Mouse (Mus musculus): ENCODE data around the gene Scgb1b17. TPM values are rescaled to one million over a fixed set of nuclear protein-coding genes. Genes with fewer than 3 reads are reported as not detected.
"Not testable (repeated sequence)": the region's sequence is repeated elsewhere in the genome, so short reads cannot be mapped to it uniquely, and the experiment has no call there.

Gene Scgb1b17
- total RNA-seq (2021): not detected
- long read RNA-seq: 0 reads

- not testable (repeated sequence) for DNase-seq (ENCODE audit: low spot score in 2 of 2)
Observed at GRCm38 (mm10) chr7:33063149-33063548, at the start of gene Scgb1b17. Gene Scgb1b17, plus strand, starts transcription at chr7:33063449.

GRCm38 (mm10) chr7:33056461-33056860 is 6.8 kb upstream of the Scgb1b17 start, which contains the start of gene Scgb2b17:
Gene Scgb2b17, minus strand, starts transcription at chr7:33056561.
- DNase-seq (ENCODE audit: low spot score in 2 of 2): not testable (repeated sequence)

Other genes starting within 250 kb of the Scgb1b17 start
- not detected for gene Scgb2b15, start 233.8 kb upstream of the Scgb1b17 start, total RNA-seq (2021)
- not detected for gene Scgb1b15, start 226.9 kb upstream of the Scgb1b17 start, total RNA-seq (2021)
- not detected for gene Scgb2b17, start 6.9 kb upstream of the Scgb1b17 start, total RNA-seq (2021)
- not detected for gene Scgb2b18, start 110.4 kb downstream of the Scgb1b17 start, total RNA-seq (2021)
- not detected for gene Scgb1b18, start 122.1 kb downstream of the Scgb1b17 start, total RNA-seq (2021)
- gene Scgb2b19, start 216.9 kb downstream of the Scgb1b17 start, total RNA-seq (2021): not detected
- gene Scgb1b19, start 223.8 kb downstream of the Scgb1b17 start, total RNA-seq (2021): not detected